Mouse (Mus musculus): ENCODE data around the gene Kcnq4. TPM values are rescaled to one million over a fixed set of nuclear protein-coding genes. Genes with fewer than 3 reads are reported as not detected.
A peak's percentile ranks its signal among the peaks of the same experiment; 100 is the strongest.

Gene Kcnq4
- polyA plus RNA-seq, 1 experiment from 2014 or later, result 4.4 TPM

DNA sequence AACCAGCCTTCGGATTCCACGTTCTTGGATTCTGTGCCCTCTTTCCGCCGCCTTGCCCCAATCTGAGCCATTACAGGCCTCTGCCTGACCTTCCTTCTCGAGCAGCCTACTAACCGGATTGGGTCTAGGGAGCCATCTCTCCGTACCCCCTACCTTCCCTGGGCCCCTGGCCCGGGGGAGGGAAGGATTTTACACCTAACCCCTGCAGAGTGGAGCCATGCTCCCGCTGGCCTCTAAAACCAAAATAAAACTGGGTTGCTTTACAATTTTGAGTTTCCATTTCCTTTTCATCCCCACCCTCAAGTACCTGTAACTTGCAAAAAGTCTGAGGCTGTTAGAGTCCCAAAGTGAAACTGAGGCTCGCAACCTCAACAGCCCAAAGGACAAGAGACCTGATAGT is 80.9 kb downstream of the Kcnq4 start:
- Histone ChIP-seq H3K4me2 (peak overlapping the region; percentile 100), H3K9ac (peak overlapping the region; percentile 47), H3K4me1 (peaks cover 15% of the 10 kb centered on the region), H3K4me3 (peak overlapping the region; percentile 53), H3K27me3 (peaks cover 29% of the 10 kb centered on the region), H3K9me3 (no peaks in the 10 kb centered on the region), H3K36me3 (no peaks in the 10 kb centered on the region), H3K27ac (no peak overlapping the region)
- no peak for ATAC-seq (ENCODE audit: borderline replicate concordance, extremely low read depth, low FRiP score, low TSS enrichment)
- 20% methylated on average over 10 of the region's 10 CpGs for WGBS

DNA sequence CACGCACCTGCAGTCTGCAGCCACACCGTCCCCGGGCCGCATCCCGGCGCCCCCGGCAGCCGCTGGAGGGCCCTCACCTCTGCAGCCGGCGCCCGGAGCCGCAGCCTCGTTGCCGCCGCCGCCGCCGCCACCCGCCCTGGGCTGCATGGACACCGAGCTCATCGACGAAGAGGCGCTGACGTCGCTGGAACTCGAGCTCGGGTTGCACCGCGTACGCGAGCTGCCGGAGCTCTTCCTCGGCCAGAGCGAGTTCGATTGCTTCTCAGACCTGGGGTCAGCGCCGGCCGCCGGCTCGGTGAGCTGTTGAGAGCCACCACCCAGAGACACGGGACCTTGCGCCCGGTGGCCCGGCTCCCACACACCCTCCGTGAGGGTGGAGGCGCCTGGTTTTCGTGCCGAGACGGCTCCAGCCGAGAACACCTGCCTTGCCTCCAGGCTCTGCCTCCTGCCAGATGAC is 81.3 kb downstream of the Kcnq4 start:
- Histone ChIP-seq H3K9me3 (no peaks in the 10 kb centered on the region), H3K9ac (peak overlapping the region; percentile 47), H3K4me1 (peaks cover 15% of the 10 kb centered on the region), H3K4me2 (peak overlapping the region; percentile 100), H3K27me3 (peaks cover 29% of the 10 kb centered on the region), H3K36me3 (no peaks in the 10 kb centered on the region), H3K27ac (no peak overlapping the region), H3K4me3 (peak overlapping the region; percentile 53)
- under 1% methylated on average over 50 of the region's 50 CpGs for WGBS
- peak; percentile 60 for ATAC-seq (ENCODE audit: borderline replicate concordance, extremely low read depth, low FRiP score, low TSS enrichment)

DNA sequence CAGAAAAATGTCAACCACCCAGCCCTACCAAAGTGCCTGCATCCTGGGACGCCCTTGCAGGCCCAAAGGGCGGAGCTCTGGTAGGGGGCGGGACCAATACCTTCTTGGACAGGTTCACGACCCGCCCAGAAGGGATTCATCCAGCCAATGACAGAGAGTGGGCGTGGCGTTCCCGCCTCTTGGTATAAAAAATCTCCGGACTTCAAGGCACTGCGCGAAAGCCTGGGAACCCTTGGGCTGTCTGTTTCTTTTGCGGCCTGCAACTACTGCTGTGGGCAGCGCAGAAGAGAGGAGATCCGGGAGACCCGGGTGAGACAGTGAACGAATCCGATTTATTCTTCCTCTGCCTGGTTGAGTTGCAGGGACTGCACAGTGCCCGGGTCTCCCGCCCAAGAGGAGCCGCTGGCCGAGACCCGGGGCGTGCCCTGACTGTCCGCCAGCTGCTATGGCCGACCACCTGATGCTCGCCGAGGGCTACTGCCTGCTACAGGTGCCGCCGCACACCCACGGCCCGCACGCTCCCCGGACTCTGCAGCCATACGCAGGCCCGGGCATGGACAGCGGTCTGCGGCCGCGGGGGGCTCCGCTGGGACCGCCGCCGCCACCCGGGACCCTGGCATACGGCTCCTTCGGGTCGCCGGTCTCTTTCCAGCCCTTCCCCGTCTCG is 81.9 kb downstream of the Kcnq4 start, which contains the start of gene Cited4:
TSS of gene Cited4 (plus strand) at position 215 of the 667 bp plus-strand sequence.
- peaks cover 15% of the 10 kb centered on the region for H3K4me1 ChIP-seq
- no peaks in the 10 kb centered on the region for H3K9me3 ChIP-seq
- H3K36me3 ChIP-seq, result no peaks in the 10 kb centered on the region
- peak within 1 kb of the TSS; percentile 100 for H3K4me2 ChIP-seq
- H3K4me3 ChIP-seq, result peak within 1 kb of the TSS; percentile 53
- H3K27ac ChIP-seq, result no peak within 1 kb of the TSS
- WGBS, result under 1% methylated on average over 50 of the region's 50 CpGs
- peak; percentile 85 for ATAC-seq (ENCODE audit: borderline replicate concordance, extremely low read depth, low FRiP score, low TSS enrichment)
- peak within 1 kb of the TSS; percentile 47 for H3K9ac ChIP-seq
- H3K27me3 ChIP-seq, result peaks cover 29% of the 10 kb centered on the region

DNA sequence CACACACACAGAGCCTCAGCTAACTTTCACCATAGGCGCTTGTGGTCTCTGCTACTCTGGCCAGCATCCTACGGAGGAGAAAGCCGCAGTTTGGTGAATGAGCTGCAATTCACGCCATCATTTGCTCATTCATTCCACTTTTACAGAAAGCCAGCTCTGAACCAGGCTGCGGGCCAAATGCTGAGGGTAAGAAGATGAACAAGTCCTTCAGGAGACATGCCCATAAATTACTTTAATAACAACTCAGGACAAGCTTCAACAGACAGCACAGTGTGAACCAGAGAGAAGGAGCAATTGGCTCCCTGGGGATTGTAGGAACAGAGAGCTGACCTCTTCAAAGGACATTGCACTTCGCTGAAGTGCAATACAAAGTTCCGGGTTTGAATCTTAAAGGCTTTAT is 82.6 kb downstream of the Kcnq4 start:
- 57% methylated on average over 7 of the region's 7 CpGs for WGBS
- no peak overlapping the region for H3K27ac ChIP-seq
- no peak for ATAC-seq (ENCODE audit: borderline replicate concordance, extremely low read depth, low FRiP score, low TSS enrichment)

DNA sequence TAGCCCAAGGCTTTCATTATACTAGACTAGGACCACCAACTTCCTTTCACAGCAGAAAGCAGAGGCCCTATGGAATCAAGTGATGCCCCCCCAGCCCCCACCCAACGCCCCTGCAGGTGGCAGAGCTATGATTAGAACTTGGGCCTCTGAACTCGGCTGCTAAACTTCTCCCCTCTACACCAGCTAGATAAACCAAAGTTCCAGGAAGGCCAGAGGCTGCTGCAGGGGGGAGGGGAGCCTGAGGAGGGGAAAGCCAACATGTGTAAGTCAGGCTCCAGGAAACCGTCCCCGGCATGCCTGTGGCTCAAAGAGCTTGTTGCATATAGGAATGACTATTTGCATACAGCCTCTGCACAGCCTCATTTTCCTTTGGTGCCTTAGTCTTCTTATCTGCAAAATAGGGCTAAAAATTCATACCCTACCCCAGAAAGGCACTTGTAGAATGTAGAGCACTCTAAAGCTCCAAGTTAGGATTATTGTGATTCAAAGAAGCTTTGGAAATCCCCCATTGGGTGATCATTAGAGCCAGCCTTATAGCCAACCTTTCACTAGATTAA is 83.2 kb downstream of the Kcnq4 start:
- Histone ChIP-seq H3K27me3 (peaks cover 28% of the 10 kb centered on the region), H3K4me3 (no peak overlapping the region), H3K4me2 (no peak overlapping the region), H3K4me1 (peaks cover 15% of the 10 kb centered on the region), H3K36me3 (no peaks in the 10 kb centered on the region), H3K9me3 (no peaks in the 10 kb centered on the region), H3K9ac (no peak overlapping the region), H3K27ac (no peak overlapping the region)
- ATAC-seq (ENCODE audit: borderline replicate concordance, extremely low read depth, low FRiP score, low TSS enrichment), result no peak
- 23% methylated on average over 4 of the region's 4 CpGs for WGBS

More for the DNA sequence above, 82.6 kb downstream of the Kcnq4 start:
- H3K4me1 ChIP-seq, result peaks cover 15% of the 10 kb centered on the region
- H3K4me3 ChIP-seq, result no peak overlapping the region
- H3K27me3 ChIP-seq, result peaks cover 31% of the 10 kb centered on the region
- H3K4me2 ChIP-seq, result no peak overlapping the region
- H3K9me3 ChIP-seq, result no peaks in the 10 kb centered on the region
- H3K36me3 ChIP-seq, result no peaks in the 10 kb centered on the region
- no peak overlapping the region for H3K9ac ChIP-seq

DNA sequence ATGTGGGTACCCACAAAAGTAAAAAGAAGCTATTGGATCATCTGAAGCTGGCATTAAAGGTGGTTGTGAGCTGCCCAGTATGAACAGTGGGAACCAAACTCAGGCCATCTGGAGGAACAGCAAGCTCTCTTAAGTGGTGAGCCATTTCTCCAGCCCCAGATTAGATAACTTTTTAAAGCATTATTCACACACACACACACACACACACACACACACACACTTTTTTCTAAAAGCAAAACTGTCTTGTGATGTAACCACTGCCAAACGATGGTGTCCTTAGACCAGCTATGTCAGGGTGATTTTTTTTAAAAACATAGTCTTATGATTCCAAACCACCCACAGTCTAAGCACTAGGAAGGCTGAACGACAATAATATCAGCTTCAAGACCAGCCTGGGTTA is 83.8 kb downstream of the Kcnq4 start:
- Histone ChIP-seq H3K4me1 (peaks cover 15% of the 10 kb centered on the region), H3K27me3 (peaks cover 28% of the 10 kb centered on the region), H3K4me3 (no peak overlapping the region), H3K4me2 (no peak overlapping the region), H3K36me3 (no peaks in the 10 kb centered on the region), H3K9ac (no peak overlapping the region), H3K9me3 (no peaks in the 10 kb centered on the region), H3K27ac (no peak overlapping the region)
- no peak for ATAC-seq (ENCODE audit: borderline replicate concordance, extremely low read depth, low FRiP score, low TSS enrichment)
- WGBS, result 58% methylated on average over 2 of the region's 2 CpGs

DNA sequence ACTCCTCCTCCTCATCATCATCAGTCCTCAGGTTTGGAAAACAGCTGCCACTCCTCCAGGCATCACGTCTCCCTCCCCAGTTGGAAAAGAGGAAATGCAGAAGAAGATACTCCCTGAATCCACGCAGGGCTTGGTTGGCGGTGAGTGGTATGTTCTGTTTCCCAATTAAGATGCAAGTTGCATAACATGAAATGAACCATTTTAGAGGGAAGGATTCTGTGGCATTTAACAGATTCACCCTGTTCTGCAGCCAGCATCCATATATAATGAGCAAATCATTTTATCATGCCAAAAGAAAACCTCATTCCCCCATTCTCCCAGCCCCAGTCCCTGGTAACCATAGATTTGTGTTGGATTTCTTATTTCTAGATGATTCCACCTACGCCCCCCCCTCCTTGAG is 87.9 kb downstream of the Kcnq4 start:
- peaks cover 11% of the 10 kb centered on the region; the same call in 1 of the 2 replicates for H3K27me3 ChIP-seq
- H3K4me1 ChIP-seq, result no peaks in the 10 kb centered on the region
- ATAC-seq (ENCODE audit: borderline replicate concordance, extremely low read depth, low FRiP score, low TSS enrichment), result no peak
- 54% methylated on average over 4 of the region's 4 CpGs for WGBS
- H3K36me3 ChIP-seq, result no peaks in the 10 kb centered on the region
- H3K4me2 ChIP-seq, result no peak overlapping the region
- H3K9ac ChIP-seq, result no peak overlapping the region
- H3K9me3 ChIP-seq, result no peaks in the 10 kb centered on the region
- H3K27ac ChIP-seq, result no peak overlapping the region
- H3K4me3 ChIP-seq, result no peak overlapping the region

DNA sequence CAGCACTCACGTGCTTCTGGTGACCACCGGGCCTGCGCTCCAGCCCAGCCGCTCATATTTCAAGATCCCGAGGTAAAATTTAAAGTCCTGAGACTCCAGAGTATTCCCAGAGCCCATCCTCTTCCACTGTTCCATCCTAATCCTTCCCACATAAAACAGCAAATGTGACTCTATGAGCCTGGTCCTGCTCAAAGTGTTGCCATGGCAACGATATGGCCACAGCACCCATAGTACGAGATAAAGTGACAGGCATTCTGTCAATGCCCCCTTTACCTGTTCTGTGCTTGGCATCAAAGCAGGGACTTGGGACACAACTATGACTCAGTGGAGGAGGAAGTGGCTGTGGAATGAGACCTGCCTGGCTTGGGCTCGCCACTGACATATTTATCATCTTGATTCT is 92.5 kb downstream of the Kcnq4 start:
- Histone ChIP-seq H3K4me2 (no peak overlapping the region), H3K27me3 (peaks cover 32% of the 10 kb centered on the region), H3K4me1 (no peaks in the 10 kb centered on the region), H3K9me3 (no peaks in the 10 kb centered on the region), H3K27ac (no peak overlapping the region), H3K9ac (no peak overlapping the region), H3K4me3 (no peak overlapping the region), H3K36me3 (no peaks in the 10 kb centered on the region)
- ATAC-seq (ENCODE audit: borderline replicate concordance, extremely low read depth, low FRiP score, low TSS enrichment), result no peak
- WGBS, result 68% methylated on average over 8 of the region's 8 CpGs

DNA sequence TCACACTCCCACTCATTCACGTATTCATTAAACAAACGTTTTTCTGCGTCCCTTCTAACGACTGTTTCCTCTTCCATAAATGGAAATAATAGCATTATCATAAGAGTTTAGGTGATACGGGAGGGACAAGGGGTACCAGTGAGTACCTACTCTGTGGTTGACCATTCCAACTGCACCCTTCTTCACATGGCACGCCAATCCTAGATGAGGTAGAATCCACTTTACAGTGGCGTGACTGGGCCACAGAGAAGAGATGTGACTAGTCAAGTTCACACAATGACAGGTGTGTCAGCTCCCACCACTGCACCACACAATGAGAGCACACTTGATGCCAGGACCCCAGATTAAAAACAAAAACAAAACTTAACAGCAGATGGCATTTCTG is 98.2 kb downstream of the Kcnq4 start:
- H3K36me3 ChIP-seq, result no peaks in the 10 kb centered on the region
- H3K4me3 ChIP-seq, result peak overlapping the region; percentile 36
- no peak overlapping the region for H3K27ac ChIP-seq
- 19% methylated on average over 7 of the region's 7 CpGs for WGBS
- no peaks in the 10 kb centered on the region for H3K9me3 ChIP-seq
- H3K9ac ChIP-seq, result no peak overlapping the region
- H3K27me3 ChIP-seq, result peaks cover 62% of the 10 kb centered on the region
- no peak for ATAC-seq (ENCODE audit: borderline replicate concordance, extremely low read depth, low FRiP score, low TSS enrichment)
- H3K4me2 ChIP-seq, result peak overlapping the region; percentile 62
- H3K4me1 ChIP-seq, result peaks cover 9% of the 10 kb centered on the region; the same call in 1 of the 2 replicates

DNA sequence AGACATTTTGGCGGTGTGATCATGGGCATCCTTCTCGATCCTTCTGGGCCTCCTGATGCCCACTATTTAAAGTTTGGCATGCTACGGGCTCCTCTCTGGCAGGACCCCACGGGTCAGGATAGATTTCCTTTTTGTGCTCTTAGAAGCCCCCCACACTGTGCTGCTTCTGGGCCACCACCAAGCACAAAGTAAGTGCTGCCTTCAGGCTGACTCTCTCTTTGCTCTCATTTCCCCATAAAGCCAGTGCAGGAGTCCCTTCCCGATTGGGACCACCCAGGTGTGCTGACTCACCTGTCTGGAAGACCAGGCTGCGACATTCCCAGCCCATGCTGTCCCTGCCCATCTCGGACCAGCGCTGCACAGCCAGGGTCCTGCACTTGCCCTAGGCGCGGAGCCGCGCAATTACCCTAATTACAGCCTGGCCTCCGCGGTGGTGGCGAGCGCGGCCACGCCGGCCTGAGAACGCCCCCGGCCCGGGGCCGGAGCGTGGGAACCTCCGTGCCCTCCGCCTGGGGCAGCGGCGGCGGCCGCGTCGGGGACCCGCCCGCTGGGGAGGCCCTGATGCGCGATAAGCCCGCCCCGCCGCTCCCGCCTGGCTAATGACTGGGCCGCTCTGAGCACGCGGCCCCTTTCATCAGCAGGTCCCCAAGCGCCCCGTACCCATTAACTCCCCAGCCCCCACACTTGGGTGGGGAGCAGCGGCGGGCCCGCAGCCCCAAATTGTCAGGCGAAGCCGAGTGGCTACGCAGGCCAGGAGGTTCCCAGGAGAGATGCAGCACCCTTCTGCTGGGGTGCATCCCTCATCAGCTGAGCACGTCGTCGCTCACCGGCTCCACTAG is 98.8 kb downstream of the Kcnq4 start:
- H3K27me3 ChIP-seq, result peaks cover 61% of the 10 kb centered on the region
- no peak overlapping the region for H3K9ac ChIP-seq
- WGBS, result 4% methylated on average over 55 of the region's 55 CpGs

More for the DNA sequence above, 98.8 kb downstream of the Kcnq4 start:
- Histone ChIP-seq H3K4me1 (peaks cover 9% of the 10 kb centered on the region; the same call in 1 of the 2 replicates), H3K36me3 (no peaks in the 10 kb centered on the region), H3K4me3 (peak overlapping the region; percentile 36), H3K4me2 (peak overlapping the region; percentile 62), H3K27ac (no peak overlapping the region), H3K9me3 (no peaks in the 10 kb centered on the region)
- peak; percentile 57; the same call in 1 of the 2 replicates for ATAC-seq (ENCODE audit: borderline replicate concordance, extremely low read depth, low FRiP score, low TSS enrichment)
